Mouse (Mus musculus) heart, embryonic 14.5 days (tissue): ENCODE data around the gene Snx30. TPM values are rescaled to one million over a fixed set of nuclear protein-coding genes. Genes with fewer than 3 reads are reported as not detected.
"Not testable (repeated sequence)": the region's sequence is repeated elsewhere in the genome, so short reads cannot be mapped to it uniquely, and the experiment has no call there.

Experiments used
- ATAC-seq: fragments of 200-750 bp; cut with Nextera tagmentation; 2 replicates; pipeline ENCODE4 v1.8.0; 2017; ENCODE audit warnings: low read depth, moderate TSS enrichment; ENCODE audit not compliant: insufficient number of reproducible peaks, insufficient read depth, low FRiP score
- H3K27ac ChIP-seq, 2 experiments: fragments of 200-500 bp in 1 of 2; fragments of 300-500 bp in 1 of 2; sonication (generic) in 1 of 2; replicated peaks in 1 of 2; 2 replicates each; pipeline ENCODE4 v1.5.1; 2012 to 2014; ENCODE audit warnings: low read depth in 2 of 2, low read length in 2 of 2, control low read depth in 1 of 2, mild to moderate bottlenecking in 1 of 2, mixed read lengths in 1 of 2; ENCODE audit not compliant: control insufficient read depth in 1 of 2, insufficient read depth in 1 of 2
- H3K27me3 ChIP-seq: fragments of 300-500 bp; sonication (generic); 2 replicates; pipeline ENCODE4 v1.6.1; 2014; ENCODE audit warnings: mild to moderate bottlenecking, low read length, control low read depth; ENCODE audit not compliant: control insufficient read depth, insufficient read depth
- H3K36me3 ChIP-seq: fragments of 300-500 bp; sonication (generic); 2 replicates; pipeline ENCODE4 v1.6.1; 2014; ENCODE audit warnings: mild to moderate bottlenecking, control low read depth, low read length, mixed read lengths; ENCODE audit not compliant: control insufficient read depth, insufficient read depth
- H3K4me1 ChIP-seq, 2 experiments: fragments of 200-500 bp in 1 of 2; fragments of 300-500 bp in 1 of 2; sonication (generic) in 1 of 2; 2 replicates each; pipeline ENCODE4 v1.6.1; 2012 to 2014; ENCODE audit warnings: low read length in 2 of 2, control low read depth in 1 of 2, mixed read lengths in 1 of 2; ENCODE audit not compliant: control insufficient read depth in 2 of 2, insufficient read depth in 2 of 2
- H3K4me2 ChIP-seq: fragments of 300-500 bp; sonication (generic); 2 replicates; pipeline ENCODE4 v1.6.1; 2014; ENCODE audit warnings: mild to moderate bottlenecking, low read length
- H3K4me3 ChIP-seq, 2 experiments: fragments of 200-500 bp in 1 of 2; fragments of 300-500 bp in 1 of 2; sonication (generic) in 1 of 2; 2 replicates each; pipeline ENCODE4 v1.5.1; 2012 to 2014; ENCODE audit warnings: low read length in 2 of 2, mild to moderate bottlenecking in 2 of 2, control low read depth in 1 of 2, low read depth in 1 of 2, moderate library complexity in 1 of 2; ENCODE audit not compliant: control insufficient read depth in 1 of 2, insufficient read depth in 1 of 2
- H3K9ac ChIP-seq: fragments of 300-500 bp; sonication (generic); 2 replicates; pipeline ENCODE4 v1.6.1; 2014; ENCODE audit warnings: mild to moderate bottlenecking, low read length
- H3K9me3 ChIP-seq: fragments of 300-500 bp; sonication (generic); 2 replicates; pipeline ENCODE4 v1.6.1; 2016; ENCODE audit warnings: low read length, control low read depth; ENCODE audit not compliant: control insufficient read depth
- WGBS: fragments of 180-500 bp; shearing (Covaris S2); extraction: QIAGEN DNeasy Blood & Tissue Kit; methylation state at CpG from one replicate; pipeline ENCODE4 v1.1.7; 2014; 5-methylcytosine and 5-hydroxymethylcytosine counted together
- polyA plus RNA-seq: library from polyadenylated mRNA; unstranded; fragments of >200 nt; fragmentation: Nextera tagmentation; extraction: Ambion mirVana; gene quantifications from 2 replicates; pipeline ENCODE4 v1.2.1, GENCODE M21; 2014

Snx30 gene
- polyA plus RNA-seq, 1 experiment from 2014 or later, result 6.6 TPM

DNA sequence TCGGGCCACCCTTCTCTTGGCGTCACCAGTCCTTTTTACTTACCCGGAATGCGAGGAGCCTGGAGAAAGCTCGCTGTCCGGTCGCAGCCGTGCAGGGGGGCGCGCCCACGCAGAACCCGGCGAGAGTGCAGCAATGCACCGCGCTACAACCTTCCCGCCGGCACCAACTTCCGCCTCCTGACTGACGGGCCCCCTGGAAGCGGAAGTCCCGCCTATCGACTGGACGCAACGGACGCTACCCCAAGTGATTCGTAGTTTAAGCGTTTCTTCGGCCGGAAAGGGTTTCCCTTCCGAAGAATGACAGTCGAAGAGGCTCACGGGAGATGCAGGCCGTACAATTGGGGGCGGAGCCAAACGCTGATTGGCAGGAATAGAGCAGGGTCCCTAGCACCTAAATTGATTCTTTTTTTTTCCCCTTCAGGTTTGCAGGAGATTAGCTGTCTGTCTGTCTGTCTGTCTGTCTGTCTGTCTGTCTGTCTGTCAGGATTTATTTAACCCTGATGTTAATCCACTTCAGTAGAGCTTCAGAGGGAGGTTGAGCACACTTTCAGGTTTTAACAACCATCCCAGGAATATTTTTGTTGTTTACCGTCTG lies 21.9 kb upstream of the Snx30 start:
- Histone ChIP-seq H3K9ac (peak overlapping the region; percentile 95), H3K4me2 (peak overlapping the region; percentile 82), H3K27me3 (no peaks in the 10 kb centered on the region), H3K27ac (peak overlapping the region; percentile 67 to 81), H3K9me3 (no peaks in the 10 kb centered on the region), H3K36me3 (no peaks in the 10 kb centered on the region), H3K4me3 (peak overlapping the region; percentile 91 to 99), H3K4me1 (peaks cover 0 to 7% of the 10 kb centered on the region in 2 experiments; a peak in 2 of 4 replicates)
- WGBS, result under 1% methylated on average over 32 of the region's 36 CpGs
- ATAC-seq, result peak; percentile 94

- WGBS, result 22% methylated on average over 2 of the region's 2 CpGs
- H3K9me3 ChIP-seq, result no peaks in the 10 kb centered on the region
- H3K36me3 ChIP-seq, result no peaks in the 10 kb centered on the region
- no peak overlapping the region for H3K4me3 ChIP-seq
- peaks cover 0 to 7% of the 10 kb centered on the region in 2 experiments; a peak in 2 of 4 replicates for H3K4me1 ChIP-seq
- no peak overlapping the region for H3K4me2 ChIP-seq
- H3K27me3 ChIP-seq, result no peaks in the 10 kb centered on the region
- no peak overlapping the region for H3K27ac ChIP-seq
- ATAC-seq, result no peak
- no peak overlapping the region for H3K9ac ChIP-seq
Observed at GRCm38 (mm10) chr4:59785412-59785811, 20.2 kb upstream of the Snx30 start.

- Histone ChIP-seq H3K27ac (no peak overlapping the region), H3K9ac (no peak overlapping the region), H3K4me1 (peaks cover 0 to 5% of the 10 kb centered on the region in 2 experiments; a peak in 2 of 4 replicates), H3K9me3 (no peaks in the 10 kb centered on the region), H3K27me3 (no peaks in the 10 kb centered on the region), H3K4me2 (no peak overlapping the region), H3K36me3 (no peaks in the 10 kb centered on the region), H3K4me3 (no peak overlapping the region)
- 1% methylated on average over 7 of the region's 7 CpGs for WGBS
- no peak for ATAC-seq
Observed at GRCm38 (mm10) chr4:59786661-59787060, 19.0 kb upstream of the Snx30 start.

DNA sequence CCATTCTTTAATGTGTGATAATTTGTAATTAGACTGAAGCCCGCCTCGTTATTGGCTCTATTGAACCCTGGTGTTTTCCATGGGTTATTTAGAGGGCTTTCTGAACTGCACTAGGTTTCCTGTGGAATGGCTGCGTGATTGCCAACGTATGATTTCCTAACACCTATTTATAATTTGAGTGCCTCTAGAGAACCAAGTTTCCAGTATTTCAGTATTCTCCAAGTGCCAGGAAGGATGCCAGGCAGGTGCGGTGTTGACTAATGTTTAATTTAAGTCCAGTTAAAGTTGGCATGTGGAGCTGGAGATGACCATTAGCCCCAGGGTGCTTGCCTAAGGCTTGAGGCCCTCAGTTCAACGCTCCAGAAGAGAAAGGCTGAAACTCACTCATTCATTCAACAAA lies 18.5 kb upstream of the Snx30 start:
- no peak for ATAC-seq
- WGBS, result 61% methylated on average over 6 of the region's 6 CpGs

GRCm38 (mm10) chr4:59789015-59789414 lies 16.6 kb upstream of the Snx30 start:
- no peak overlapping the region for H3K27ac ChIP-seq
- H3K4me2 ChIP-seq, result no peak overlapping the region

More for the DNA sequence above, 18.5 kb upstream of the Snx30 start:
- H3K4me3 ChIP-seq, result no peak overlapping the region
- peaks cover 0 to 1% of the 10 kb centered on the region in 2 experiments; a peak in 1 of 4 replicates for H3K4me1 ChIP-seq
- no peaks in the 10 kb centered on the region for H3K9me3 ChIP-seq
- H3K27ac ChIP-seq, result no peak overlapping the region
- no peaks in the 10 kb centered on the region for H3K36me3 ChIP-seq
- H3K9ac ChIP-seq, result no peak overlapping the region
- no peaks in the 10 kb centered on the region for H3K27me3 ChIP-seq
- H3K4me2 ChIP-seq, result no peak overlapping the region

GRCm38 (mm10) chr4:59793626-59794025 lies 12.0 kb upstream of the Snx30 start:
- H3K36me3 ChIP-seq, H3K4me3 ChIP-seq, H3K4me1 ChIP-seq, H3K27ac ChIP-seq, H3K9ac ChIP-seq, H3K9me3 ChIP-seq, H3K27me3 ChIP-seq, ATAC-seq, H3K4me2 ChIP-seq: not testable (repeated sequence)
- 82% methylated on average over 2 of the region's 2 CpGs for WGBS

More at GRCm38 (mm10) chr4:59789015-59789414, 16.6 kb upstream of the Snx30 start:
- ATAC-seq, result no peak
- Histone ChIP-seq H3K9ac (no peak overlapping the region), H3K4me1 (no peaks in the 10 kb centered on the region), H3K4me3 (no peak overlapping the region), H3K36me3 (no peaks in the 10 kb centered on the region), H3K9me3 (no peaks in the 10 kb centered on the region), H3K27me3 (no peaks in the 10 kb centered on the region)

DNA sequence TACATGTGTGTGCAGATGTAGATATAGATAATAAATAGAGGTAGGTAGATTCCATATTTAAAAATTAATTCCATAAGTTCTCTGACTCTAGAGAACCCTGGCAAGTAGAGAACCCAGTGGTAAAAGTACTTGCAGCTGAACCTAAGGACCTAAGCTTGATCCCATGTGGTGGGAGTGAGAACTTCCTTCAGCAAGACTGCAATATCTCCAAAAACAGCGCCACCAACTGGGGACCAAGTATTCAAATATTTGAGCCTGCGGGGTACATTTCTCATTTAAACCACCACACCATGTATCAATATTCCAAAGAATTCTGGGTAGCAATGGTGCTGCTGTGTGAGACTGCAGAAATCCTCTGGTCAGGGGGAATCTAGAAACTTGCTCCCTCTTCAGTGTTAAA lies 11.5 kb upstream of the Snx30 start:
- no peaks in the 10 kb centered on the region for H3K4me1 ChIP-seq
- H3K9me3 ChIP-seq, result no peaks in the 10 kb centered on the region
- H3K27me3 ChIP-seq, result no peaks in the 10 kb centered on the region
- no peak overlapping the region for H3K9ac ChIP-seq
- H3K27ac ChIP-seq, result no peak overlapping the region
- 79% methylated on average over 2 of the region's 2 CpGs for WGBS
- no peak overlapping the region for H3K4me3 ChIP-seq
- H3K36me3 ChIP-seq, result no peaks in the 10 kb centered on the region
- H3K4me2 ChIP-seq, result no peak overlapping the region
- no peak for ATAC-seq
